Mouse (Mus musculus) lung, embryonic 14.5 days (tissue): Measurements from ENCODE around the gene Atg9b. TPM values are rescaled to one million over a fixed set of nuclear protein-coding genes. Genes with fewer than 3 reads are reported as not detected.

Experiments used
- ATAC-seq: fragments of 200-750 bp; cut with Nextera tagmentation; 2 replicates; pipeline ENCODE4 v1.8.0; 2017; ENCODE audit warnings: mild to moderate bottlenecking, moderate TSS enrichment, moderate library complexity; ENCODE audit not compliant: insufficient read depth
- DNase-seq: peaks from one replicate; pipeline ENCODE4 v3.0.0-alpha.2; 2015
- H3K27ac ChIP-seq: fragments of 300-500 bp; sonication (generic); 2 replicates; pipeline ENCODE4 v1.5.1; 2014; ENCODE audit warnings: low read depth, mild to moderate bottlenecking, moderate library complexity
- H3K27me3 ChIP-seq: fragments of 300-500 bp; sonication (generic); 2 replicates; pipeline ENCODE4 v1.6.1; 2014; ENCODE audit warnings: low read length, control low read depth; ENCODE audit not compliant: insufficient read depth
- H3K36me3 ChIP-seq: fragments of 300-500 bp; sonication (generic); 2 replicates; pipeline ENCODE4 v1.6.1; 2014; ENCODE audit warnings: control low read depth; ENCODE audit not compliant: insufficient read depth
- H3K4me1 ChIP-seq: fragments of 300-500 bp; sonication (generic); 2 replicates; pipeline ENCODE4 v1.6.1; 2014; ENCODE audit warnings: antibody characterized with exemption, control low read depth; ENCODE audit not compliant: insufficient read depth
- H3K4me2 ChIP-seq: fragments of 300-500 bp; sonication (generic); 2 replicates; pipeline ENCODE4 v1.6.1; 2014; ENCODE audit warnings: mild to moderate bottlenecking
- H3K4me3 ChIP-seq: fragments of 300-500 bp; sonication (generic); 2 replicates; pipeline ENCODE4 v1.5.1; 2014; ENCODE audit warnings: low read depth, low read length
- H3K9ac ChIP-seq: fragments of 300-500 bp; sonication (generic); 2 replicates; pipeline ENCODE4 v1.6.1; 2014
- H3K9me3 ChIP-seq: fragments of 300-500 bp; sonication (generic); 2 replicates; pipeline ENCODE4 v1.6.1; 2016; ENCODE audit warnings: low read depth, low read length, control low read depth
- CTCF ChIP-seq: IDR thresholded peaks from 2 replicates; pipeline ENCODE4 v1.5.1; 2016; ENCODE audit warnings: antibody characterized with exemption, low read depth
- WGBS: fragments of 180-500 bp; shearing (Covaris S2); extraction: QIAGEN DNeasy Blood & Tissue Kit; methylation state at CpG from one replicate; pipeline ENCODE4 v1.1.7; 2014; 5-methylcytosine and 5-hydroxymethylcytosine counted together
- polyA plus RNA-seq: library from polyadenylated mRNA; unstranded; fragments of >200 nt; fragmentation: Nextera tagmentation; extraction: Ambion mirVana; gene quantifications from 2 replicates; pipeline ENCODE4 v1.2.1, GENCODE M21; 2014

The Atg9b gene
- polyA plus RNA-seq, 1 experiment from 2014 or later: 0.71 TPM

GRCm38 (mm10) chr5:24343379-24343778 lies 48.6 kb downstream of the Atg9b start:
- DNase-seq: no peak
- H3K9me3 ChIP-seq: no peaks in the 10 kb centered on the region
- H3K9ac ChIP-seq: no peak overlapping the region
- 0 out of 2 replicates have a peak overlapping the region, but pooled peaks have one; percentile 43 for H3K4me2 ChIP-seq
- H3K36me3 ChIP-seq: no peaks in the 10 kb centered on the region
- H3K4me1 ChIP-seq: peaks cover 44% of the 10 kb centered on the region
- H3K27me3 ChIP-seq: no peaks in the 10 kb centered on the region
- H3K4me3 ChIP-seq: no peak overlapping the region
- no peak for TF ChIP-seq CTCF
- no peak for ATAC-seq
- H3K27ac ChIP-seq: no peak overlapping the region

- TF ChIP-seq CTCF: no peak
- no peaks in the 10 kb centered on the region for H3K27me3 ChIP-seq
- H3K9me3 ChIP-seq: no peaks in the 10 kb centered on the region
- no peak overlapping the region for H3K27ac ChIP-seq
- no peak overlapping the region for H3K4me3 ChIP-seq
- ATAC-seq (no peak), DNase-seq (no peak)
- H3K36me3 ChIP-seq: no peaks in the 10 kb centered on the region
- H3K4me2 ChIP-seq: no peak overlapping the region
- H3K9ac ChIP-seq: no peak overlapping the region
- 26% methylated on average over 8 of the region's 8 CpGs for WGBS
- H3K4me1 ChIP-seq: peaks cover 41% of the 10 kb centered on the region
Observed at GRCm38 (mm10) chr5:24342966-24343365, 49.0 kb downstream of the Atg9b start.

- ATAC-seq (no peak), DNase-seq (no peak)
- Histone ChIP-seq H3K27me3 (no peaks in the 10 kb centered on the region), H3K4me3 (no peak overlapping the region), H3K9me3 (no peaks in the 10 kb centered on the region), H3K4me2 (no peak overlapping the region), H3K9ac (no peak overlapping the region), H3K27ac (no peak overlapping the region), H3K4me1 (peaks cover 41% of the 10 kb centered on the region), H3K36me3 (no peaks in the 10 kb centered on the region)
- 64% methylated on average over 14 of the region's 14 CpGs for WGBS
- no peak for TF ChIP-seq CTCF
Observed at GRCm38 (mm10) chr5:24342205-24342963, 49.6 kb downstream of the Atg9b start.

GRCm38 (mm10) chr5:24337821-24338220 lies 54.1 kb downstream of the Atg9b start:
- H3K4me3 ChIP-seq: no peak overlapping the region
- peaks cover 24% of the 10 kb centered on the region for H3K4me1 ChIP-seq
- no peaks in the 10 kb centered on the region for H3K9me3 ChIP-seq
- H3K27ac ChIP-seq: no peak overlapping the region; the same call in 1 of the 2 replicates
- WGBS: 39% methylated on average over 2 of the region's 2 CpGs
- DNase-seq: no peak
- H3K36me3 ChIP-seq: no peaks in the 10 kb centered on the region
- H3K9ac ChIP-seq: no peak overlapping the region
- no peak for ATAC-seq
- H3K4me2 ChIP-seq: no peak overlapping the region
- TF ChIP-seq CTCF: no peak
- no peaks in the 10 kb centered on the region for H3K27me3 ChIP-seq

GRCm38 (mm10) chr5:24337366-24337765 lies 54.6 kb downstream of the Atg9b start:
- Histone ChIP-seq H3K4me2 (0 out of 2 replicates have a peak overlapping the region, but pooled peaks have one; percentile 18), H3K9me3 (no peaks in the 10 kb centered on the region), H3K4me3 (no peak overlapping the region), H3K27me3 (no peaks in the 10 kb centered on the region), H3K9ac (no peak overlapping the region), H3K4me1 (peaks cover 19% of the 10 kb centered on the region), H3K36me3 (no peaks in the 10 kb centered on the region; the same call in 1 of the 2 replicates), H3K27ac (no peak overlapping the region)
- TF ChIP-seq CTCF: peak; percentile 59
- DNase-seq: peak; percentile 79
- ATAC-seq: peak; percentile 79
- WGBS: 10% methylated on average over 9 of the region's 9 CpGs

GRCm38 (mm10) chr5:24335888-24336511 lies 55.9 kb downstream of the Atg9b start:
- Histone ChIP-seq H3K36me3 (peaks cover 6% of the 10 kb centered on the region; the same call in 1 of the 2 replicates), H3K4me2 (no peak overlapping the region), H3K27ac (no peak overlapping the region), H3K27me3 (no peaks in the 10 kb centered on the region), H3K4me3 (no peak overlapping the region), H3K9ac (no peak overlapping the region), H3K4me1 (peaks cover 18% of the 10 kb centered on the region), H3K9me3 (no peaks in the 10 kb centered on the region)
- peak; percentile 93 for TF ChIP-seq CTCF
- WGBS: 12% methylated on average over 3 of the region's 3 CpGs
- peak; percentile 77 for DNase-seq
- peak; percentile 73 for ATAC-seq

GRCm38 (mm10) chr5:24334749-24335148 lies 57.2 kb downstream of the Atg9b start:
- Histone ChIP-seq H3K4me3 (no peak overlapping the region), H3K4me1 (peaks cover 19% of the 10 kb centered on the region), H3K9me3 (no peaks in the 10 kb centered on the region), H3K27me3 (no peaks in the 10 kb centered on the region), H3K27ac (no peak overlapping the region), H3K9ac (peak overlapping the region; percentile 23; the same call in 1 of the 2 replicates), H3K4me2 (no peak overlapping the region), H3K36me3 (peaks cover 6% of the 10 kb centered on the region; the same call in 1 of the 2 replicates)
- DNase-seq: peak; percentile 63
- 4% methylated on average over 3 of the region's 3 CpGs for WGBS
- ATAC-seq: peak; percentile 15; the same call in 1 of the 2 replicates
- TF ChIP-seq CTCF: no peak

Other genes starting within 250 kb of the Atg9b start
- gene Nupl2, start 227.2 kb downstream of the Atg9b start, polyA plus RNA-seq: 20.6 and 21.0 TPM in 2 replicates
- gene Kcnh2, start 40.5 kb downstream of the Atg9b start, polyA plus RNA-seq: 3.9 and 5.5 TPM in 2 replicates
- gene Nos3, start 27.3 kb downstream of the Atg9b start, polyA plus RNA-seq: 13.8 and 15.7 TPM in 2 replicates
- gene Abcb8, start 1.5 kb upstream of the Atg9b start, polyA plus RNA-seq: 39.4 and 43.5 TPM in 2 replicates
- not detected in 2 replicates for gene Asic3, start 21.2 kb upstream of the Atg9b start, polyA plus RNA-seq
- gene Cdk5, start 31.4 kb upstream of the Atg9b start, polyA plus RNA-seq: 33.6 and 35.5 TPM in 2 replicates
- gene Slc4a2, start 31.7 kb upstream of the Atg9b start, polyA plus RNA-seq: 29.9 and 35.5 TPM in 2 replicates
- 91.5 and 93.1 TPM in 2 replicates for gene Fastk, start 53.1 kb upstream of the Atg9b start, polyA plus RNA-seq
- 14.2 and 15.7 TPM in 2 replicates for gene Tmub1, start 55.7 kb upstream of the Atg9b start, polyA plus RNA-seq
- 41.7 and 46.5 TPM in 2 replicates for gene Agap3, start 60.0 kb upstream of the Atg9b start, polyA plus RNA-seq
- 0.07 TPM in 2 replicates for gene Gbx1, start 135.1 kb upstream of the Atg9b start, polyA plus RNA-seq
- 0.29 and 0.42 TPM in 2 replicates for gene Asb10, start 148.8 kb upstream of the Atg9b start, polyA plus RNA-seq
- gene 4931409K22Rik, start 164.7 kb upstream of the Atg9b start, polyA plus RNA-seq: not detected in 2 replicates
- gene Abcf2, start 185.3 kb upstream of the Atg9b start, polyA plus RNA-seq: 119 and 120 TPM in 2 replicates
- gene Chpf2, start 194.6 kb upstream of the Atg9b start, polyA plus RNA-seq: 12.2 and 14.2 TPM in 2 replicates
- gene Smarcd3, start 232.3 kb upstream of the Atg9b start, polyA plus RNA-seq: 37.2 and 39.1 TPM in 2 replicates